In the genomic region with DNA sequence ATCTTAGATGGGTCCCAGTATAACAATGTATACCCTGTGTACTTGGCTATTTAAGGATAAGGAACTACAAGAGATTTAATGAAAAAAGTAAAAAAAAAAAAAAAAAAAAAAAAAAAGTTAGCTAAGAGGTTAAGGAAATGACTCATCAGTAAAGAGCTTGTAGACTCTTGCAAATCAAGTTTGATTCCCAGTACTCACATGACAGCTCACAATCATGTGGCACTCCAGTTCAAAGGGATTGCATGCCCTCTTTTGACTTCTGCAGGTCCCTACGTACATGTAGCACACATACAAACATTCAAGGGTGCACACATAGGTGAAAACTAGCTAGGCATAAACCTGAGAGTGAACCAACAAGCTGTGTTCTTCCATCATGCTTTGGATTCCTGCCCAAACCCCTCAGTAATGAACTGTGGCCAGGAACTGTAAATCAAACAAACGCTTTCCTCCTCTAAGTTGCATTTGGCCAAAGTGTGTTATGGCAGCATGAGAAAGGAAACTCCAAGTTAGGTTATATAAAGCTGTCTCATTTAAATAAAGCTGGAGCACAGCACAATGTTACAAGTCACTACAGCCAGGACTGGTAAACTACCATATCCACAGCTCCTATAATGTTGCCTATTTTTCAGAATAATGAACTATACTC, we compare ENCODE assay signal across 18 mouse cellular contexts. TPM values are rescaled to one million over a fixed set of nuclear protein-coding genes. Genes with fewer than 3 reads are reported as not detected.
DNase-seq lines count a peak whose midpoint lies in the region; ATAC-seq and TF ChIP-seq lines count a peak whose summit lies in the region.
"Had no signal": no experiment of that assay in that cellular context is flagged by ENCODE, and none has a peak within 500 bp of the region (broad histone marks: within the 10 kb centered on the region; RNA-seq: fewer than 3 reads in every experiment).

No protein-coding gene starts in this region.

- no peak for TF ChIP-seq POLR2A in liver, adult 2 months (IDR thresholded peaks at IDR 0.05; ENCODE audit: extremely low read depth, insufficient read depth, low read length)
- TF ChIP-seq POLR2A in MEL (IDR thresholded peaks at IDR 0.05; ENCODE audit: control insufficient read depth in 1 of 2, insufficient read depth in 1 of 2, low read depth in 1 of 2, low read length in 2 of 2, poor library complexity in 1 of 2): no peak

- ATAC-seq in liver, embryonic 12.5 days: no peak
- no peak for ATAC-seq in monocyte, adult 5-6 weeks (replicated peaks; ENCODE audit: insufficient number of reproducible peaks, low FRiP score, low TSS enrichment, poor library complexity, severe bottlenecking)
- ATAC-seq: forebrain, embryonic 13.5 days; hindbrain, embryonic 16.5 days had no signal

- TF ChIP-seq CTCF in liver, adult 2 months (IDR thresholded peaks at IDR 0.05; ENCODE audit: low read depth, low read length): no peak
- TF ChIP-seq CTCF in C2C12 (IDR thresholded peaks at IDR 0.05; ENCODE audit: control insufficient read depth, insufficient read depth, insufficient read length): no peak
- TF ChIP-seq CTCF in MEL (IDR thresholded peaks at IDR 0.05 in 2 of 3, conservative IDR thresholded peaks at IDR 0.05 in 1 of 3; ENCODE audit: control insufficient read depth in 1 of 3, insufficient read depth in 1 of 3, low read depth in 2 of 3, low read length in 3 of 3, poor library complexity in 1 of 3, severe bottlenecking in 1 of 3): no peak
- TF ChIP-seq CTCF in left cerebral cortex, adult 2 months (IDR thresholded peaks at IDR 0.05): no peak

- no peaks in the 10 kb centered on the region for H3K79me3 ChIP-seq in C2C12 (ENCODE audit: low read depth)

- no peak overlapping the region for H3K27ac ChIP-seq in liver, adult 2 months (replicated peaks; ENCODE audit: insufficient read depth, low read depth, low read length)
- no peak overlapping the region for H3K27ac ChIP-seq in liver, embryonic 12.5 days
- H3K27ac ChIP-seq in MEL (ENCODE audit: control insufficient read depth, low read depth, low read length): no peak overlapping the region
- no peak overlapping the region for H3K27ac ChIP-seq in left cerebral cortex, adult 2 months
- H3K27ac ChIP-seq: forebrain, embryonic 13.5 days; layer of hippocampus, adult 2 months had no signal

- no peaks in the 10 kb centered on the region for H3K4me1 ChIP-seq in liver, adult 2 months (ENCODE audit: control insufficient read depth, insufficient read depth, low read length)
- peaks cover 15% of the 10 kb centered on the region; the same call in 1 of the 2 replicates for H3K4me1 ChIP-seq in liver, embryonic 12.5 days
- peaks cover 17 to 20% of the 10 kb centered on the region in 2 experiments for H3K4me1 ChIP-seq in MEL (ENCODE audit: control insufficient read depth in 1 of 2, insufficient read depth in 2 of 2, low read length in 2 of 2)
- H3K4me1 ChIP-seq: forebrain, embryonic 13.5 days had no signal

- TF ChIP-seq EP300 in MEL (IDR thresholded peaks at IDR 0.05; ENCODE audit: low read depth in 1 of 2, low read length in 2 of 2): peak; percentile 27 to 40; a peak in 1 of 4 replicates

- no peak for TF ChIP-seq RAD21 in MEL (IDR thresholded peaks at IDR 0.05; ENCODE audit: low read depth, low read length)

- no peaks in the 10 kb centered on the region for H3K27me3 ChIP-seq in liver, adult 2 months (ENCODE audit: control insufficient read depth, insufficient read depth, low read length)
- H3K27me3 ChIP-seq in liver, embryonic 12.5 days (replicated peaks): no peaks in the 10 kb centered on the region
- no peaks in the 10 kb centered on the region for H3K27me3 ChIP-seq in C2C12 (ENCODE audit: control insufficient read depth, insufficient read depth, insufficient read length)
- H3K27me3 ChIP-seq in MEL (ENCODE audit: control insufficient read depth in 1 of 2, insufficient read depth in 2 of 2, low read length in 2 of 2): no peaks in the 10 kb centered on the region
- H3K27me3 ChIP-seq: forebrain, embryonic 13.5 days had no signal

- no peak overlapping the region for H3K9ac ChIP-seq in liver, adult 2 months (ENCODE audit: low read depth, low read length)
- H3K9ac ChIP-seq in liver, embryonic 12.5 days: no peak overlapping the region
- no peak overlapping the region for H3K9ac ChIP-seq in MEL (ENCODE audit: control insufficient read depth, low read depth, low read length, poor library complexity, severe bottlenecking)
- H3K9ac ChIP-seq: forebrain, embryonic 13.5 days had no signal

- intact Hi-C loops in left cerebral cortex, postnatal 10 days (cut with DNase I): no loop called here
- intact Hi-C loops in left cerebral cortex, adult 2 months (cut with DNase I): no loop called here

- H3K79me2 ChIP-seq in liver, adult 2 months (ENCODE audit: control insufficient read depth, insufficient read depth, low read length): no peaks in the 10 kb centered on the region
- H3K79me2 ChIP-seq in C2C12 (ENCODE audit: control insufficient read depth, insufficient read depth): no peaks in the 10 kb centered on the region
- H3K79me2 ChIP-seq in MEL (ENCODE audit: control insufficient read depth, insufficient read depth, low read length, poor library complexity): no peaks in the 10 kb centered on the region

- no peaks in the 10 kb centered on the region for H3K9me3 ChIP-seq in liver, embryonic 12.5 days (replicated peaks)
- no peaks in the 10 kb centered on the region for H3K9me3 ChIP-seq in MEL (replicated peaks; ENCODE audit: insufficient read depth, low read length)
- H3K9me3 ChIP-seq: forebrain, embryonic 13.5 days had no signal

- WGBS in liver, adult 2 months: 61% methylated on average over 2 of the region's 2 CpGs
- 57% methylated on average over 2 of the region's 2 CpGs for WGBS in liver, embryonic 12.5 days (ENCODE audit: insufficient replicate concordance)

- H3K4me2 ChIP-seq in liver, embryonic 12.5 days: no peak overlapping the region
- H3K4me2 ChIP-seq: forebrain, embryonic 13.5 days had no signal

- no peaks in the 10 kb centered on the region for H3K36me3 ChIP-seq in liver, adult 2 months (ENCODE audit: control insufficient read depth, insufficient read depth, low read length)
- H3K36me3 ChIP-seq in liver, embryonic 12.5 days: no peaks in the 10 kb centered on the region
- H3K36me3 ChIP-seq in C2C12 (ENCODE audit: control insufficient read depth, insufficient read depth) (no peaks in the 10 kb centered on the region), MEL (ENCODE audit: control insufficient read depth in 1 of 2, insufficient read depth in 2 of 2, low read length in 2 of 2) (peaks cover 0 to 24% of the 10 kb centered on the region in 2 experiments; a peak in 2 of 4 replicates)

- no peak overlapping the region for H3K4me3 ChIP-seq in liver, adult 2 months (ENCODE audit: insufficient read depth, low read depth, low read length)
- no peak overlapping the region for H3K4me3 ChIP-seq in liver, embryonic 12.5 days
- H3K4me3 ChIP-seq in C2C12 (ENCODE audit: insufficient read depth, poor library complexity, severe bottlenecking): no peak overlapping the region
- H3K4me3 ChIP-seq in MEL (ENCODE audit: control insufficient read depth in 1 of 2, insufficient read depth in 1 of 2, low read depth in 2 of 2, low read length in 2 of 2): no peak overlapping the region
- no peak overlapping the region for H3K4me3 ChIP-seq in left cerebral cortex, adult 2 months
- H3K4me3 ChIP-seq: forebrain, embryonic 13.5 days; layer of hippocampus, adult 2 months had no signal

- no peak overlapping the region for H3ac ChIP-seq in C2C12 (ENCODE audit: control insufficient read depth, insufficient read length, low read depth)

- peak; percentile 40 for DNase-seq in liver, adult 2 months (ENCODE audit: extremely low read depth, low read depth, low spot score)
- peak; percentile 52 for DNase-seq in MEL (ENCODE audit: low read depth, low spot score)
- DNase-seq in induced T-regulatory cell, adult 2 months (ENCODE audit: low read depth): peak; percentile 16
- no peak for DNase-seq in left cerebral cortex, postnatal 10 days (ENCODE audit: extremely low spot score in 1 of 2, low spot score in 2 of 2)
- no peak for DNase-seq in left cerebral cortex, adult 2 months (ENCODE audit: extremely low spot score in 1 of 2, low spot score in 2 of 2)
- DNase-seq: adrenal gland, postnatal 25 days; cerebellum, adult 11 months; left cerebral cortex, postnatal 4 days had no signal

TF ChIP-seq in C2C12, 6 proteins besides CTCF, POLR2A, EP300 and RAD21 (continues in another document):
- TF ChIP-seq USF1 (IDR thresholded peaks at IDR 0.05; ENCODE audit: low read depth): peak; percentile 12

RNA-seq across cellular contexts. Expression of gene Mmp27, which starts 1.6 kb away (rescaled TPM):
- total RNA-seq in liver, adult 2 months (2014; rRNA removed): 0.87 and 1.1 TPM in 2 replicates
- 0.07 TPM in 1 of 2 replicates, not detected in the other for polyA plus RNA-seq in liver, adult 2 months (2012; rRNA removed)
- polyA plus RNA-seq in liver, embryonic 12.5 days (2016; fragmentation: Nextera tagmentation; extraction: Ambion mirVana): 0.06 TPM in 1 of 2 replicates, not detected in the other
- polyA plus RNA-seq in C2C12 (2012; fragmentation: generic; extraction: Trizol) (not detected), MEL (2012; ENCODE audit: insufficient read depth in 1 of 2, insufficient read length in 2 of 2, low read depth in 1 of 2, low replicate concordance in 2 of 2, missing spikeins in 1 of 2) (not detected)
- total RNA-seq in MEL (2012; rRNA removed): 0.27 TPM in 1 of 2 replicates, not detected in the other
- not detected for total RNA-seq in left cerebral cortex, postnatal 10 days (2021)
- total RNA-seq in left cerebral cortex, adult 2 months (2021): not detected
- not detected in 3 replicates for total RNA-seq in monocyte, adult 5-6 weeks (2017)
- total RNA-seq: layer of hippocampus, adult 2 months; left cerebral cortex, postnatal 4 days had no signal
- polyA plus RNA-seq: forebrain, embryonic 13.5 days; heart, embryonic 16.5 days; hindbrain, embryonic 16.5 days; testis, adult 2 months had no signal

RNA-seq across cellular contexts. Expression of gene Mmp8, which starts 14.5 kb away (rescaled TPM):
- total RNA-seq in liver, adult 2 months (2014; rRNA removed): under 0.01 and 0.07 TPM in 2 replicates
- polyA plus RNA-seq in liver, adult 2 months (2012; rRNA removed): 0.09 TPM in 1 of 2 replicates, not detected in the other
- 1.1 and 1.2 TPM in 2 replicates for polyA plus RNA-seq in liver, embryonic 12.5 days (2016; fragmentation: Nextera tagmentation; extraction: Ambion mirVana)
- polyA plus RNA-seq in C2C12 (2012; fragmentation: generic; extraction: Trizol) (not detected), MEL (2012; ENCODE audit: insufficient read depth in 1 of 2, insufficient read length in 2 of 2, low read depth in 1 of 2, low replicate concordance in 2 of 2, missing spikeins in 1 of 2) (not detected)
- not detected in 2 replicates for total RNA-seq in MEL (2012; rRNA removed)
- not detected for total RNA-seq in left cerebral cortex, postnatal 10 days (2021)
- total RNA-seq in left cerebral cortex, adult 2 months (2021): under 1 TPM in 1 of 2 experiments, not detected in 1; 0.14 TPM
- total RNA-seq in monocyte, adult 5-6 weeks (2017): 1.5 to 1.7 TPM in 2 of 3 replicates, not detected in the other
- total RNA-seq: gastrocnemius, adult 18-20 months; layer of hippocampus, adult 2 months; left cerebral cortex, postnatal 4 days had no signal
- polyA plus RNA-seq: forebrain, embryonic 13.5 days; testis, adult 2 months had no signal

RNA-seq across cellular contexts. Expression of gene Mmp20, which starts 55.2 kb away (rescaled TPM):
- total RNA-seq in liver, adult 2 months (2014; rRNA removed): under 0.01 TPM in 1 of 2 replicates, not detected in the other
- not detected in 2 replicates for polyA plus RNA-seq in liver, adult 2 months (2012; rRNA removed)
- not detected in 2 replicates for polyA plus RNA-seq in liver, embryonic 12.5 days (2016; fragmentation: Nextera tagmentation; extraction: Ambion mirVana)
- not detected for polyA plus RNA-seq in C2C12 (2012; fragmentation: generic; extraction: Trizol)
- total RNA-seq in MEL (2012; rRNA removed): not detected in 2 replicates
- polyA plus RNA-seq in MEL (2012; ENCODE audit: insufficient read depth in 1 of 2, insufficient read length in 2 of 2, low read depth in 1 of 2, low replicate concordance in 2 of 2, missing spikeins in 1 of 2): not detected
- not detected for total RNA-seq in left cerebral cortex, postnatal 10 days (2021)
- total RNA-seq in left cerebral cortex, adult 2 months (2021): not detected
- not detected in 3 replicates for total RNA-seq in monocyte, adult 5-6 weeks (2017)
- total RNA-seq: adrenal gland, postnatal 25 days; gastrocnemius, adult 18-20 months; layer of hippocampus, adult 2 months; left cerebral cortex, postnatal 4 days; megakaryocyte-erythroid progenitor cell, adult 5-6 weeks had no signal
- polyA plus RNA-seq: forebrain, embryonic 13.5 days; heart, embryonic 16.5 days; hindbrain, embryonic 16.5 days; testis, adult 2 months had no signal

Comparison
In these comparisons a context has a peak if more than half of its experiments do, and no peak if none do; other contexts are left out.
1. DNase-seq: peak in liver, adult 2 months (single experiment), MEL (single experiment) and induced T-regulatory cell, adult 2 months (single experiment); none in left cerebral cortex, postnatal 10 days (0 of 2) and left cerebral cortex, adult 2 months (0 of 2).